Mouse (Mus musculus) heart, adult 2 months (tissue): ENCODE measurements around the gene Dok5.

ENCODE experiments used
- CTCF ChIP-seq: fragments of 200-600 bp; IDR thresholded peaks from 2 replicates; pipeline ENCODE4 v1.8.1; 2022; ENCODE audit warnings: antibody characterized with exemption, mild to moderate bottlenecking, moderate library complexity
- POLR2A ChIP-seq: fragments of 200-500 bp; IDR thresholded peaks from 2 replicates; pipeline ENCODE4 v1.6.1; 2011; ENCODE audit warnings: mild to moderate bottlenecking, low read depth, low read length, control low read depth; ENCODE audit not compliant: insufficient read depth

DNA sequence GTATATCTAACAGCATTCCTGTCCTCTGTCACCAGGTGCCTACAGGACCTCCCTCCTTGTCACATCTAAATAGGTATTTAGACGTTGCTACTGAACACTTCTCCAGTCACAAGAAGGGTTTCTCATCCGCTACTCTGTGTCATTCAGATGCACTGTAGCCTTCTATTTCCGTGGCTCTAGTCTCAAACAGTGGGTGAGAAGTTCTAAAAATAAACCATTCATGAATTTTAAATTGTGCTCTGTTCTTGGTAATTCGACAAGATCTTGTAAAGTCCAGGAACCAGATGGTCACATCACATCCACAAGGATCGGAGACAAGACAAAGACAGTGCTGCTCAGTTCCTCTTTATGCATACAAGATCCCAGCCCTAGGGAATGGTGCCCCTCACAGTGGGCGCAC lies 46.0 kb downstream of the Dok5 start:
- TF ChIP-seq CTCF (no peak), POLR2A (no peak)
